Mouse (Mus musculus) testis, postnatal 10 days (tissue): Measurements from ENCODE around the gene Capn1.
A peak's percentile ranks its signal among the peaks of the same experiment; 100 is the strongest.
"Not testable (repeated sequence)": the region's sequence is repeated elsewhere in the genome, so short reads cannot be mapped to it uniquely, and the experiment has no call there.

Experiments
- DNase-seq: peaks from one replicate; pipeline ENCODE4 v3.0.0; 2021; ENCODE audit warnings: low spot score

Capn1 gene

GRCm38 (mm10) chr19:6015511-6016315 lies at the start of gene Capn1:
Gene Capn1, minus strand, starts transcription at chr19:6015897.
- peak; percentile 82 for DNase-seq

- no peak for DNase-seq
These were observed 47.4 kb upstream of the Capn1 start for GRCm38 (mm10) chr19:6063081-6063480.

- no peak for DNase-seq
These were observed 46.7 kb upstream of the Capn1 start for GRCm38 (mm10) chr19:6062418-6062817.

- DNase-seq, result no peak
These were observed 46.1 kb upstream of the Capn1 start for GRCm38 (mm10) chr19:6061641-6062302.

- DNase-seq, result peak; percentile 94
These were observed 45.4 kb upstream of the Capn1 start, which contains the start of gene Znhit2 for GRCm38 (mm10) chr19:6061021-6061533. Gene Znhit2, plus strand, starts transcription at chr19:6061192.

- DNase-seq, result no peak
These were observed 43.3 kb upstream of the Capn1 start for GRCm38 (mm10) chr19:6058966-6059365.

GRCm38 (mm10) chr19:6058513-6058912 lies 42.8 kb upstream of the Capn1 start:
- no peak for DNase-seq

- peak; percentile 100 for DNase-seq
These were observed 41.8 kb upstream of the Capn1 start, which contains the start of the genes Mrpl49 and Fau for GRCm38 (mm10) chr19:6057313-6058096. Gene Mrpl49, minus strand, starts transcription at chr19:6057785. Gene Fau, plus strand, starts transcription at chr19:6057844.

- DNase-seq, result no peak
These were observed 41.0 kb upstream of the Capn1 start for GRCm38 (mm10) chr19:6056696-6057095.

- DNase-seq, result no peak
These were observed 38.6 kb upstream of the Capn1 start for GRCm38 (mm10) chr19:6054296-6054695.

- DNase-seq, result no peak
These were observed 36.8 kb upstream of the Capn1 start for GRCm38 (mm10) chr19:6052516-6052915.

GRCm38 (mm10) chr19:6048681-6049410 lies 33.1 kb upstream of the Capn1 start:
- DNase-seq, result no peak

- DNase-seq, result no peak
These were observed 32.1 kb upstream of the Capn1 start for GRCm38 (mm10) chr19:6047899-6048166.

GRCm38 (mm10) chr19:6047154-6047898 lies 31.6 kb upstream of the Capn1 start:
- DNase-seq, result no peak

- DNase-seq, result peak; percentile 89
These were observed 30.8 kb upstream of the Capn1 start, which contains the start of gene Syvn1 for GRCm38 (mm10) chr19:6046294-6047153. Gene Syvn1, plus strand, starts transcription at chr19:6046576.

GRCm38 (mm10) chr19:6045366-6046293 lies 29.9 kb upstream of the Capn1 start:
- no peak for DNase-seq

- not testable (repeated sequence) for DNase-seq
These were observed 28.4 kb upstream of the Capn1 start for GRCm38 (mm10) chr19:6044102-6044501.

GRCm38 (mm10) chr19:6042293-6042692 lies 26.6 kb upstream of the Capn1 start:
- DNase-seq, result no peak

- no peak for DNase-seq
These were observed 24.3 kb upstream of the Capn1 start for GRCm38 (mm10) chr19:6040002-6040401.
